Mouse (Mus musculus): Measurements from ENCODE around the gene Hist3h2a.
A peak's percentile ranks its signal among the peaks of the same experiment; 100 is the strongest.

Gene Hist3h2a

GRCm38 (mm10) chr11:58969027-58969426, 14.5 kb downstream of the Hist3h2a start:
- no peak for DNase-seq

- no peak for DNase-seq
Observed at GRCm38 (mm10) chr11:58969659-58970058, 15.2 kb downstream of the Hist3h2a start.

GRCm38 (mm10) chr11:58970831-58971530, 16.5 kb downstream of the Hist3h2a start:
- DNase-seq = no peak

GRCm38 (mm10) chr11:58971796-58972195, 17.3 kb downstream of the Hist3h2a start:
- DNase-seq = no peak

- DNase-seq = no peak
Observed at GRCm38 (mm10) chr11:58974414-58974813, 19.9 kb downstream of the Hist3h2a start.

GRCm38 (mm10) chr11:58977150-58977549, 22.7 kb downstream of the Hist3h2a start:
- no peak for DNase-seq

GRCm38 (mm10) chr11:58977607-58978026, 23.1 kb downstream of the Hist3h2a start:
- DNase-seq = no peak

GRCm38 (mm10) chr11:58978027-58978705, 23.7 kb downstream of the Hist3h2a start, which contains the start of gene Trim11:
Trim11 (plus strand) TSS chr11:58978093.
- peak; percentile 67 to 71 for DNase-seq

- DNase-seq = no peak
Observed at GRCm38 (mm10) chr11:58978706-58979030, 24.2 kb downstream of the Hist3h2a start.

- DNase-seq = no peak
Observed at GRCm38 (mm10) chr11:58979183-58979582, 24.7 kb downstream of the Hist3h2a start.

- DNase-seq = no peak
Observed at GRCm38 (mm10) chr11:58979661-58980060, 25.2 kb downstream of the Hist3h2a start.

GRCm38 (mm10) chr11:58980381-58980990, 26.0 kb downstream of the Hist3h2a start:
- no peak for DNase-seq

GRCm38 (mm10) chr11:58981541-58982447, 27.3 kb downstream of the Hist3h2a start:
- peak; percentile 76 to 82 for DNase-seq

- peak; percentile 68 to 80 for DNase-seq
Observed at GRCm38 (mm10) chr11:58982471-58983097, 28.1 kb downstream of the Hist3h2a start.

- no peak for DNase-seq
Observed at GRCm38 (mm10) chr11:58983691-58984341, 29.3 kb downstream of the Hist3h2a start.

- peak in 1 of 2 experiments; percentile 45 for DNase-seq
Observed at GRCm38 (mm10) chr11:58984657-58985056, 30.2 kb downstream of the Hist3h2a start.

- no peak for DNase-seq
Observed at GRCm38 (mm10) chr11:58985299-58985917, 30.9 kb downstream of the Hist3h2a start.

- no peak for DNase-seq
Observed at GRCm38 (mm10) chr11:58989166-58989565, 34.7 kb downstream of the Hist3h2a start.

- DNase-seq = no peak
Observed at GRCm38 (mm10) chr11:58990141-58990540, 35.7 kb downstream of the Hist3h2a start.

GRCm38 (mm10) chr11:58990794-58991193, 36.3 kb downstream of the Hist3h2a start:
- no peak for DNase-seq

- no peak for DNase-seq
Observed at GRCm38 (mm10) chr11:58991911-58992310, 37.4 kb downstream of the Hist3h2a start.
